Mouse (Mus musculus): ENCODE data around the gene Tmem108. TPM values are rescaled to one million over a fixed set of nuclear protein-coding genes. Genes with fewer than 3 reads are reported as not detected.
A peak's percentile ranks its signal among the peaks of the same experiment; 100 is the strongest.

Gene Tmem108
- polyA plus RNA-seq, 1 experiment, result not detected

GRCm38 (mm10) chr9:103485606-103486005 is 276.0 kb downstream of the Tmem108 start:
- Histone ChIP-seq H3K27ac (ENCODE audit: insufficient read depth, low read depth, low read length) (no peak overlapping the region), H3K4me3 (ENCODE audit: insufficient read depth, low read length) (no peak overlapping the region), H3K4me1 (ENCODE audit: control insufficient read depth, insufficient read depth, low read length) (peaks cover 12% of the 10 kb centered on the region)
- no peak for TF ChIP-seq POLR2A (IDR thresholded peaks at IDR 0.05; ENCODE audit: borderline replicate concordance, low read depth, low read length)
- TF ChIP-seq CTCF (IDR thresholded peaks at IDR 0.05; ENCODE audit: low read depth, low read length), result no peak

DNA sequence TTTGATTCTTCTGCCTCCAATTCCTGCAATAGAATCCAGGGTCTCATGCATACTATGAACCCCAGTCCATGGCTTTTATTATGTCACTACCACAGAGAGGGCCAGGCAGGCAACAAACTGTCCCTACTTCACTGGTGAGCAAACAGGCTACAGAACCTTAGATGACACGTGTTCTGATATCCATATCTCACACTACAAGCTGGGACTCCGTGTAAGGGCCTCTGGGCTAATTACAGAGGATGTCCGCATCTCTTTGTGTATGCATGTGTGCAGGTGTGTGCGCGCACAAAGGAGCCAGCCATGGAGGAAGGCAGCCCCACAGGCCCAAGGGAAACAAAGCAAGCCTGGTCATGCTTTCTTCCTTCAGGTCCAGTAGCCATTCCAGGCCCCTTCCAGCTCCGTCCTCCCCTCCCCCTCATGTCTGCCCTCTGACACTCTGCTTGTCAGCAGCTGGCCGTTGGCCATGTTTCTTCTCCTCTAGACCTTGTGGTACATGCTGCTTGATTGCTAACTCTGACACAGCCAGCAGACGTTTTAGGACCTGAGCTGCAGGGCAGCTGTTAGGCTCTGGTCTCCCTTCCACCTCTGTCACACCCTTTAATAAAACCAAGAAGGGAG is 280.9 kb downstream of the Tmem108 start:
- Histone ChIP-seq H3K4me3 (ENCODE audit: insufficient read depth, low read length) (no peak overlapping the region), H3K4me1 (ENCODE audit: control insufficient read depth, insufficient read depth, low read length) (peaks cover 7% of the 10 kb centered on the region), H3K27ac (ENCODE audit: insufficient read depth, low read depth, low read length) (no peak overlapping the region)
- TF ChIP-seq POLR2A (IDR thresholded peaks at IDR 0.05; ENCODE audit: borderline replicate concordance, low read depth, low read length), result no peak
- TF ChIP-seq CTCF (IDR thresholded peaks at IDR 0.05; ENCODE audit: low read depth, low read length), result no peak

- Histone ChIP-seq H3K4me1 (ENCODE audit: control insufficient read depth, insufficient read depth, low read length) (peaks cover under 1% of the 10 kb centered on the region; the same call in 1 of the 2 replicates), H3K27ac (ENCODE audit: insufficient read depth, low read depth, low read length) (no peak within 1 kb of the TSS), H3K4me3 (ENCODE audit: insufficient read depth, low read length) (no peak within 1 kb of the TSS)
- no peak for TF ChIP-seq CTCF (IDR thresholded peaks at IDR 0.05; ENCODE audit: low read depth, low read length)
- TF ChIP-seq POLR2A (IDR thresholded peaks at IDR 0.05; ENCODE audit: borderline replicate concordance, low read depth, low read length), result no peak
Measured at GRCm38 (mm10) chr9:103480044-103480576, 281.5 kb downstream of the Tmem108 start, which contains the start of gene Bfsp2. Gene Bfsp2, minus strand, starts transcription at chr9:103480420.

DNA sequence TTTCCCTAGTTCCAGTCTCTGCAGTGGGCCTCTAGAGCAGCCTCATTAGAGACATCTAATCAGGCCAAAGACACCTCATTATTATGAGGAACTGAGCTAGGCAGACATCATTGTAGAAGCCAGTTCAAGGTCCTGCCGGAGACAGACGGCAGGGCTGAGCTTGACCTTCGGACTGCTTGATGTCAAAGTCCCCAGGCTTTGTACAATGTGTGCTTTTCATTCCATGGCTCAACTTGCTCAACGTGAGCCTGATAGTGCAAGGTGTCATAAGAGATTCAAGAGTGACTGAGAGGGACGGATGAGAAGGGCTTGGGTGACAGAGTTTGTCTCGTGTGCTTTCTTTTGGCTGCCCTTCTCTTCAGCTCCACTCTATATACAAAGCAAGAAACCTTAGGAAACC is 286.2 kb downstream of the Tmem108 start:
- TF ChIP-seq CTCF (IDR thresholded peaks at IDR 0.05; ENCODE audit: low read depth, low read length) (no peak), POLR2A (IDR thresholded peaks at IDR 0.05; ENCODE audit: borderline replicate concordance, low read depth, low read length) (no peak)
- Histone ChIP-seq H3K4me1 (ENCODE audit: control insufficient read depth, insufficient read depth, low read length) (0 out of 2 replicates have a peak, but pooled peaks cover 2% of the 10 kb centered on the region), H3K4me3 (ENCODE audit: insufficient read depth, low read length) (no peak overlapping the region), H3K27ac (ENCODE audit: insufficient read depth, low read depth, low read length) (no peak overlapping the region)

DNA sequence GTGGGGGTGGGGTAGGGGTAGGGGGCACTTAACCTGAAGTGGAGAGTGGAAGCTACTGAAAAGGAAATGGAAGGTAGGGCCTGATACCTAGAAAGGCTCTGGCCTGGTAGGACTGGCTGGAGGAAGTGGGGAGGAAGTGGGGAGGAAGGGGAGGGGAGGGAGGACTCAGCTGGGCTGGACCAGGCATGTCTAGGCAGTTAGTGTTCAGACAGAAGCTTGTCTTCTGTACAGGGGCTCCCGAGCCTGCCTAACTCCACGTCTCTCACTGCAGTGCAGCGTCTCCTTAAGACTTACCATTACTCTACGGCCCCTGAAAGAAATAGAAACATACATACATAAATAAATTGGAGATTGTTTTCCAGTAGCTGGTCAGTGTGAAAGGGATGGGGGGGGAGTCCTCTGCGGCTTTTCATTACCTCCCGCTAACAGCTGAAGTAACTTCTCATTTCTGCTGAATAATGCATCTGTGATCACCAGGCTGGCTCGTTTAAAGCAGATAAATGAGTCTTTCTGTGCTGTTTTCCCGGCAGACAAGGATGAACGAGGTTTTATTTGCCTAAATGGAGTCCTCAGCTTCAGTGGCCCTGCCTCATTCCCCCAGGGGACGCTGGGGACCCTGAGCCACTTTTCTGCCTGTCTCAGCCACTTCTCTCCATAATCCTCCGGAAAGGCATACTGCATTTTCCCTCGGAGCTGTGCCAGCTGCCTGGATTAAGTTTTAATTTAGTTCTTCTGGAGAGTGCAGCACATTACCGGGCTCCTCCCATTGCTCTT is 287.5 kb downstream of the Tmem108 start:
- peak overlapping the region; percentile 10; the same call in 1 of the 2 replicates for H3K4me3 ChIP-seq (ENCODE audit: insufficient read depth, low read length)
- H3K27ac ChIP-seq (ENCODE audit: insufficient read depth, low read depth, low read length), result no peak overlapping the region

GRCm38 (mm10) chr9:103471784-103472183 is 289.9 kb downstream of the Tmem108 start:
- no peak for TF ChIP-seq CTCF (IDR thresholded peaks at IDR 0.05; ENCODE audit: low read depth, low read length)
- TF ChIP-seq POLR2A (IDR thresholded peaks at IDR 0.05; ENCODE audit: borderline replicate concordance, low read depth, low read length), result no peak
- Histone ChIP-seq H3K27ac (ENCODE audit: insufficient read depth, low read depth, low read length) (no peak overlapping the region), H3K4me1 (ENCODE audit: control insufficient read depth, insufficient read depth, low read length) (0 out of 2 replicates have a peak, but pooled peaks cover 4% of the 10 kb centered on the region)

More for the DNA sequence above, 287.5 kb downstream of the Tmem108 start:
- TF ChIP-seq POLR2A (IDR thresholded peaks at IDR 0.05; ENCODE audit: borderline replicate concordance, low read depth, low read length), result no peak
- no peak for TF ChIP-seq CTCF (IDR thresholded peaks at IDR 0.05; ENCODE audit: low read depth, low read length)
- H3K4me1 ChIP-seq (ENCODE audit: control insufficient read depth, insufficient read depth, low read length), result 0 out of 2 replicates have a peak, but pooled peaks cover 4% of the 10 kb centered on the region

DNA sequence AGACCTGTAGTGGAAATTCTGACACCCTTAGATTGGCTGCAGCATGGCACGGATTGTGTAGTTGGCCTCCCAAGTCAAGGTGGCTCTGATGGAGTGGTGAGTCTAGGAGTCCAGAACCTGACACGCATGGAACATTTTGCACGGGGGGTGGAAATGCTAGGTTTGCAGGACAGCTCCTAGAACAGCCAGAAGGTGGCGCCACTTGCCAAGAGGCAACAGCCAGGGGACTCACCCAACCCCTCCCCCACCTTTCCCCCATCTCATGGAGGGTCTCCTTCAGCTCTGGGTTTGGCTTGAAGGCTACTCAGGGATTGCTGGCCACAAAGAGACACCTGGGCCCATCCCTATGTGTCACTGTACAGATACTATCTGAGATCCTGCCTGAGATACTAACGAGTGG is 292.1 kb downstream of the Tmem108 start:
- TF ChIP-seq CTCF (IDR thresholded peaks at IDR 0.05; ENCODE audit: low read depth, low read length) (peak; percentile 27; the same call in 1 of the 2 replicates), POLR2A (IDR thresholded peaks at IDR 0.05; ENCODE audit: borderline replicate concordance, low read depth, low read length) (no peak)
- Histone ChIP-seq H3K4me3 (ENCODE audit: insufficient read depth, low read length) (no peak overlapping the region), H3K27ac (ENCODE audit: insufficient read depth, low read depth, low read length) (no peak overlapping the region), H3K4me1 (ENCODE audit: control insufficient read depth, insufficient read depth, low read length) (0 out of 2 replicates have a peak, but pooled peaks cover 4% of the 10 kb centered on the region)

More at GRCm38 (mm10) chr9:103471784-103472183, 289.9 kb downstream of the Tmem108 start:
- no peak overlapping the region for H3K4me3 ChIP-seq (ENCODE audit: insufficient read depth, low read length)

DNA sequence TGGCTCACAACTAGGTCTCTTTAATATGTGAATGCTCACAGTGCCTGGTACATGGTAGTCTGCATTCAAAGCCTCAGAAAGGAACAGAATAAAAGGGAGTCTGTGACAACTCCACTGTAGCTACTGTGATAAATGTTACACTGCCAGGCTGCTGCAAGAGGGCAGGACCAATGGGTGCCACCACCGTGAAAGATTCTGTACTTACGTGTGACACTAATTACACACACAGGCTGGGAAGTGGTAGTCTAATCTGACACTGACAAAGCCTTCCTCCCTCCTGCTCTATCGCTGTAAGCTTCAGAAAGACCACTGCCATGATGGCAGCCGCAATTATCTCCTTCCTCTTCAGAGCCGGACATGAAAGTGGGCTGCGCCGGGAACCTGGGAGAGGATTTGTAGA is 292.7 kb downstream of the Tmem108 start:
- Histone ChIP-seq H3K4me3 (ENCODE audit: insufficient read depth, low read length) (no peak overlapping the region), H3K27ac (ENCODE audit: insufficient read depth, low read depth, low read length) (no peak overlapping the region), H3K4me1 (ENCODE audit: control insufficient read depth, insufficient read depth, low read length) (0 out of 2 replicates have a peak, but pooled peaks cover 2% of the 10 kb centered on the region)
- TF ChIP-seq POLR2A (IDR thresholded peaks at IDR 0.05; ENCODE audit: borderline replicate concordance, low read depth, low read length), result no peak

GRCm38 (mm10) chr9:103465711-103466220 is 295.9 kb downstream of the Tmem108 start:
- TF ChIP-seq CTCF (IDR thresholded peaks at IDR 0.05; ENCODE audit: low read depth, low read length) (no peak), POLR2A (IDR thresholded peaks at IDR 0.05; ENCODE audit: borderline replicate concordance, low read depth, low read length) (no peak)
- H3K4me1 ChIP-seq (ENCODE audit: control insufficient read depth, insufficient read depth, low read length), result 0 out of 2 replicates have a peak, but pooled peaks cover 2% of the 10 kb centered on the region
- no peak overlapping the region for H3K4me3 ChIP-seq (ENCODE audit: insufficient read depth, low read length)

More at GRCm38 (mm10) chr9:103465711-103466220, 295.9 kb downstream of the Tmem108 start:
- no peak overlapping the region for H3K27ac ChIP-seq (ENCODE audit: insufficient read depth, low read depth, low read length)

Measured in bone marrow macrophage, adult 2 months (primary cell).